Mouse (Mus musculus) liver, embryonic 14.5 days (tissue): ENCODE results near the gene Hist1h3f. TPM values are rescaled to one million over a fixed set of nuclear protein-coding genes. Genes with fewer than 3 reads are reported as not detected.
"Not testable (repeated sequence)": the region's sequence is repeated elsewhere in the genome, so short reads cannot be mapped to it uniquely, and the experiment has no call there.

ENCODE experiments used
- ATAC-seq: fragments of 200-750 bp; cut with Nextera tagmentation; 2 replicates; pipeline ENCODE4 v1.8.0; 2017; ENCODE audit warnings: moderate number of reproducible peaks, mild to moderate bottlenecking, moderate library complexity; ENCODE audit not compliant: insufficient read depth
- DNase-seq, 3 experiments: peaks; one replicate each; pipeline ENCODE4 v3.0.0-alpha.2; 2012 to 2013; ENCODE audit warnings: low read depth in 3 of 3, low spot score in 3 of 3
- H3K27ac ChIP-seq: fragments of 300-500 bp; sonication (generic); 2 replicates; pipeline ENCODE4 v1.5.1; 2014; ENCODE audit warnings: moderate library complexity, mild to moderate bottlenecking, control low read depth, inconsistent platforms
- H3K27me3 ChIP-seq: fragments of 300-500 bp; sonication (generic); 2 replicates; pipeline ENCODE4 v1.6.1; 2014; ENCODE audit warnings: mild to moderate bottlenecking, low read length, moderate library complexity; ENCODE audit not compliant: control insufficient read depth, insufficient read depth
- H3K36me3 ChIP-seq: fragments of 300-500 bp; sonication (generic); replicated peaks from 2 replicates; pipeline ENCODE4 v1.6.1; 2014; ENCODE audit warnings: low read depth; ENCODE audit not compliant: control insufficient read depth, insufficient read depth
- H3K4me1 ChIP-seq, 2 experiments: fragments of 200-500 bp in 1 of 2; fragments of 300-500 bp in 1 of 2; sonication (generic) in 1 of 2; replicated peaks; 2 replicates each; pipeline ENCODE4 v1.6.1; 2012 to 2014; ENCODE audit warnings: antibody characterized with exemption in 1 of 2, inconsistent platforms in 1 of 2, low read length in 1 of 2; ENCODE audit not compliant: control insufficient read depth in 2 of 2, insufficient read depth in 2 of 2
- H3K4me2 ChIP-seq: fragments of 300-500 bp; sonication (generic); 2 replicates; pipeline ENCODE4 v1.6.1; 2014; ENCODE audit warnings: low read depth, mild to moderate bottlenecking, control low read depth, moderate library complexity
- H3K4me3 ChIP-seq, 2 experiments: fragments of 200-500 bp in 1 of 2; fragments of 300-500 bp in 1 of 2; sonication (generic) in 1 of 2; 2 replicates each; pipeline ENCODE4 v1.5.1; 2012 to 2014; ENCODE audit warnings: low read depth in 2 of 2, low read length in 2 of 2, mild to moderate bottlenecking in 2 of 2, control low read depth in 1 of 2, inconsistent platforms in 1 of 2, moderate library complexity in 1 of 2; ENCODE audit not compliant: insufficient read depth in 1 of 2
- H3K9ac ChIP-seq: fragments of 300-500 bp; sonication (generic); replicated peaks from 2 replicates; pipeline ENCODE4 v1.6.1; 2014; ENCODE audit warnings: mild to moderate bottlenecking, control low read depth, moderate library complexity
- H3K9me3 ChIP-seq: fragments of 300-500 bp; sonication (generic); 2 replicates; pipeline ENCODE4 v1.6.1; 2016; ENCODE audit warnings: low read length, mixed read lengths; ENCODE audit not compliant: control insufficient read depth
- CTCF ChIP-seq: IDR thresholded peaks from 2 replicates; pipeline ENCODE4 v1.5.1; 2016; ENCODE audit warnings: antibody characterized with exemption, low read depth, control low read depth
- EP300 ChIP-seq: IDR thresholded peaks from 2 replicates; pipeline ENCODE4 v1.6.1; 2016; ENCODE audit warnings: antibody characterized with exemption, low read depth
- WGBS: fragments of 180-500 bp; shearing (Covaris S2); extraction: QIAGEN DNeasy Blood & Tissue Kit; methylation state at CpG from one replicate; pipeline ENCODE4 v1.1.7; 2014; ENCODE audit not compliant: insufficient replicate concordance; 5-methylcytosine and 5-hydroxymethylcytosine counted together
- polyA plus RNA-seq, 2 experiments: library from polyadenylated mRNA; depleted of rRNA in 1 of 2; stranded (reverse) in 1 of 2; unstranded in 1 of 2; fragments of >200 nt; fragmentation: Nextera tagmentation in 1 of 2; extraction: Ambion mirVana in 1 of 2; gene quantifications; 2 replicates each; pipeline versions ENCODE4 v1.2.1 to v1.2.3; 2012 to 2014

The Hist1h3f gene
- polyA plus RNA-seq, 2 experiments, result 1.1 to 5.1 TPM

DNA sequence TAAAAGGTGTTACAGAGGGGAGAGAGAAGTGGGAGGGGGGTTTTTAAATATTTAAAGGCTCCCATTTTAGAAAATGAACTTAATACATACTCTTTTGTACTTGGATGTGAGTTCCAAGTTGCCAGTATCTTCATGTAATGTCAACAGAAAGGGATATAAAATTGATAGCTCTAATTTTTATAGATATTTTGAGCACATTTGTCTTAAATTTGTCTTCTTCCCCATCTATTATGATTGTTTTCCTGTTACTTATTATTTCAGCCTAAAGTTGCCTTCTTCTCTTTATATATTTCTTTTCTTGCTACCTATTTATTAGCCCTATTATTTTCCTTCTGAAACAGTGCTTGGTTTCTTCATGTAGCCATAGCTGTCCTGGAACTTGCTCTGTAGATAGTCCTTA lies 9.1 kb downstream of the Hist1h3f start, which contains the start of gene Hist1h1d:
Gene Hist1h1d (plus strand): TSS at position 301 of the 400 bp plus-strand sequence.
- H3K27me3 ChIP-seq, result no peaks in the 10 kb centered on the region
- no peak for DNase-seq
- peak within 1 kb of the TSS; percentile 92 for H3K9ac ChIP-seq
- no peaks in the 10 kb centered on the region for H3K36me3 ChIP-seq
- ATAC-seq, result no peak
- H3K4me2 ChIP-seq, result peak within 1 kb of the TSS; percentile 79
- H3K4me1 ChIP-seq, result peaks cover 20 to 31% of the 10 kb centered on the region in 2 experiments
- TF ChIP-seq CTCF (no peak), EP300 (no peak)
- H3K4me3 ChIP-seq, result no peak within 1 kb of the TSS
- H3K9me3 ChIP-seq, result no peaks in the 10 kb centered on the region
- H3K27ac ChIP-seq, result peak within 1 kb of the TSS; percentile 98

DNA sequence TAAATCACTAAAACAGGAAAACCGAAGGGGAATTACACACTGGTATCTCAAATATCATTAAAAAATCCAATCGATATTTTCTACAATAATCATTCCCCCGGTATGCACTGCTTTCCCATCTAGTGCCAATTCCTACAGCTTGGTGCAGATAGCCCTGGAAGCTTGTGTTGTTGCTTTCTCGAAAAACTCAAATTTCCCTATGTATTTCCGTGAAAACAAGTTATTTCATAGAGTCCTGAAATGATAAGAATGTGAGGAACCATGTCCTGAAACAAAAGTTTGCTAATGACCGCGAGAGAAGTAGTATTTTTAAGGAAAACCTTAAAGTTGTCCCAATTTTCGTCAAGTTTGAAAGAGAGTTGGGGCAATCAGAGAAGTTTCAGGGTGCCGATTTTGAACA lies 10.5 kb downstream of the Hist1h3f start:
- TF ChIP-seq CTCF, result no peak
- no peak for TF ChIP-seq EP300
- H3K9ac ChIP-seq, result peak overlapping the region; percentile 92
- WGBS, result 13% methylated on average over 9 of the region's 9 CpGs
- H3K9me3 ChIP-seq, result no peaks in the 10 kb centered on the region
- H3K4me1 ChIP-seq, result peaks cover 19 to 28% of the 10 kb centered on the region in 2 experiments
- no peak for DNase-seq
- H3K36me3 ChIP-seq, result no peaks in the 10 kb centered on the region
- H3K4me2 ChIP-seq, result peak overlapping the region; percentile 79
- peak overlapping the region in 1 of 2 experiments; percentile 63; a peak in 2 of 4 replicates for H3K4me3 ChIP-seq
- peak overlapping the region; percentile 95 for H3K27ac ChIP-seq
- H3K27me3 ChIP-seq, result no peaks in the 10 kb centered on the region
- no peak for ATAC-seq

DNA sequence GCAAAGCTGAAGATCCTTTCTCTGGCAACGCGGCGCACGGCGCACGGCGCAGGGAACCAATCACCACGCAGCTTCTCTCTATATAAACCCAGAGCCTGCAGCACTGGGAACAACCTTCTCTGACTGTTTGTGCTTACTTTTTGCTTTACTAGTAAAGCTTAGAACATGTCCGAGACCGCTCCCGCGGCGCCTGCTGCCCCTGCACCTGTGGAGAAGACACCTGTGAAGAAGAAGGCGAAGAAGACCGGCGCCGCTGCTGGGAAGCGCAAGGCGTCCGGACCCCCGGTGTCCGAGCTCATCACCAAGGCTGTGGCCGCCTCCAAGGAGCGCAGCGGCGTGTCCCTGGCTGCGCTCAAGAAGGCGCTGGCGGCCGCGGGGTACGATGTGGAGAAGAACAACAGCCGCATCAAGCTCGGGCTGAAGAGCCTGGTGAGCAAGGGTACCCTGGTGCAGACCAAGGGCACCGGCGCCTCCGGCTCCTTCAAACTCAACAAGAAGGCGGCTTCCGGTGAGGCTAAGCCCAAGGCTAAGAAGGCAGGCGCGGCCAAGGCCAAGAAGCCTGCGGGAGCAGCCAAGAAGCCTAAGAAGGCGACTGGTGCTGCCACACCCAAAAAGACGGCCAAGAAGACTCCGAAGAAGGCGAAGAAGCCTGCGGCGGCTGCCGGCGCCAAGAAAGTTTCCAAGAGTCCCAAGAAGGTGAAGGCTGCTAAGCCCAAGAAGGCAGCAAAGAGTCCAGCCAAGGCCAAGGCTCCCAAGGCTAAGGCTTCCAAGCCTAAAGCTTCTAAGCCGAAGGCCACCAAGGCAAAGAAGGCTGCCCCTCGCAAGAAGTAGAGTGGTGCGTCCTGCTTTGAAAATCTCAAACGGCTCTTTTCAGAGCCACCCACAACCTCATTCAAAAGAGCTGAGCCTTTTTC lies 11.3 kb downstream of the Hist1h3f start:
- peak overlapping the region; percentile 95 for H3K27ac ChIP-seq
- H3K9ac ChIP-seq, result peak overlapping the region; percentile 92
- H3K36me3 ChIP-seq, result no peaks in the 10 kb centered on the region
- DNase-seq (peak; percentile 86 to 91 (median 87)), ATAC-seq (peak; percentile 72)
- H3K4me3 ChIP-seq, result peak overlapping the region; percentile 63 to 83
- peaks cover 16 to 28% of the 10 kb centered on the region in 2 experiments for H3K4me1 ChIP-seq
- H3K9me3 ChIP-seq, result no peaks in the 10 kb centered on the region
- TF ChIP-seq CTCF (no peak), EP300 (peak; percentile 79)
- under 1% methylated on average over 54 of the region's 54 CpGs for WGBS
- no peaks in the 10 kb centered on the region for H3K27me3 ChIP-seq
- peak overlapping the region; percentile 79 for H3K4me2 ChIP-seq

DNA sequence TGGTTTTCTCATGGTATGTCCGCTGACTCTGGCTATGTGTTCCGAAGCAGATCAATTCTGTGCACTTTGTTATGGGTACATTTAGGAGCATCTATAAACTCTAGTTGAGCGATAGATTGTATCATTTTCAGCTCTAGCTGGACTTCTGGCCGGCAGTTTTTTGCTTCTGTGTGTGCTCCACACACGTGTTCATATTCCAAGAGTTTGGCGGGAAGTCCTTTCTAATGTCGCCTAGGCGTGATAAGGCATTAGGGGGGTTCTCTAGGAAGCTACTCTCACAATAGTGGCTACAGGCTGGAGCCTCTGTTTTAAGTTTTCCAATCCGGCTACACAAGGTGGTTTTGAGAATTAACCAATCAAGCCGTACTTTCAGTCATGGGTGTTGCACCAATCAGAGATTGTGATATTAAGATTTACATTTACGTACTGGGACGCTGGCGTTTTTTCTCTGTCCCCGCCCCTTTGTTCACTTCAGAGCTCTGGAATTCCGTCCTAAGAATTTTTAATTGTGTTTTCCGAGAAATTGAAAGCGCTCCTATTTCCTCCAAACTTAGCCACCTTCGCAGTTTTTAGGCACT lies 12.1 kb downstream of the Hist1h3f start:
- Histone ChIP-seq H3K4me2 (peak overlapping the region; percentile 79), H3K9ac (peak overlapping the region; percentile 92), H3K27ac (peak overlapping the region; percentile 95), H3K36me3 (no peaks in the 10 kb centered on the region), H3K4me3 (peak overlapping the region; percentile 63 to 83), H3K9me3 (no peaks in the 10 kb centered on the region), H3K4me1 (peaks cover 21 to 27% of the 10 kb centered on the region in 2 experiments), H3K27me3 (no peaks in the 10 kb centered on the region)
- no peak; the same call in 1 of the 2 replicates for TF ChIP-seq EP300
- no peak for TF ChIP-seq CTCF
- DNase-seq, result peak; percentile 86 to 94 (median 88)
- peak; percentile 51 for ATAC-seq
- under 1% methylated on average over 18 of the region's 18 CpGs for WGBS

DNA sequence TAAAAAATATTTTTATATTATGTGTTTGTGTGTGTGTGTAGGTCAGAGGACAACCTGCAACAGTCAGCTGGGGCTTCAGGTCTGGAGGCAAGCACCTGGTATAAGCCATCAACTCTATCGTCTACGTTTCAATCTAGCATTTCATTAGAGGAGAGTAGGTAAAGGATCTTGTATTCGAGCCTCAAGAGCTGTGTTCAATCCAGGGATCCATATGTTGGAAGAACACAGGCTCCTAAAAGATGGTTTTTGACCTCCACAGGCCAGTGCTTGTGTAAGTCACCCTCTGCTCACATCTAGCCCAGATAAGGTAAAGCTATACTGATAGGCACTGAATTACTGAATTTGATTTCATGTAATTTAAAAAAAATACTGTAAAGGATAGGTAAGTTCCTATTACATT lies 13.1 kb downstream of the Hist1h3f start:
- Histone ChIP-seq H3K27me3 (no peaks in the 10 kb centered on the region), H3K9ac (peak overlapping the region; percentile 92), H3K4me1 (peaks cover 20 to 24% of the 10 kb centered on the region in 2 experiments), H3K27ac (peak overlapping the region; percentile 95), H3K4me2 (peak overlapping the region; percentile 79), H3K4me3 (peak overlapping the region; percentile 54 to 63), H3K9me3 (no peaks in the 10 kb centered on the region), H3K36me3 (no peaks in the 10 kb centered on the region)
- TF ChIP-seq CTCF, result no peak
- TF ChIP-seq EP300, result no peak
- DNase-seq, result no peak
- WGBS, result 63% methylated on average over 3 of the region's 3 CpGs
- no peak for ATAC-seq

DNA sequence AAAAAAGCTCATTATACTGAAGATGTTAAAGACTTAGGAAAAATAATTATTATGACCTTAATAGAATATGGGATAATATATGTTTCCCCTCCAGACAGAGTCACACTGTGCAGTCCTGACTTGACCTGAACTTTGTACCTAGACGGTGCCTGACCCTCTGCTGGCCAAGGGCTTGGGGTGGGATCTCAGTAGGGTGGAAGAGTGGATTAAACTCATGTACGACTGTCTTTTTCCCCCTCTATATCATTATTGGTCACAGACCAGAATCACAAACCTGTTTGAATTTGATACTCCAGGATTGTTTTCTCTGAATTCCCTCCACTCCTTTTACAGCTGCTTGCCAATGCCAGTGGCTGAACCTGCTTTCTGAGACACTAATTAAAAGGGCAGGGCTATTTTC lies 16.8 kb downstream of the Hist1h3f start:
- H3K9me3 ChIP-seq, H3K36me3 ChIP-seq, DNase-seq, ATAC-seq, H3K27me3 ChIP-seq: not testable (repeated sequence)
- Histone ChIP-seq H3K27ac (peak overlapping the region; percentile 89), H3K4me2 (peak overlapping the region; percentile 66), H3K9ac (peak overlapping the region; percentile 62), H3K4me3 (peak overlapping the region; percentile 32 to 38; a peak in 3 of 4 replicates), H3K4me1 (peaks cover 24 to 27% of the 10 kb centered on the region in 2 experiments)
- WGBS, result 26% methylated on average over 2 of the region's 2 CpGs

DNA sequence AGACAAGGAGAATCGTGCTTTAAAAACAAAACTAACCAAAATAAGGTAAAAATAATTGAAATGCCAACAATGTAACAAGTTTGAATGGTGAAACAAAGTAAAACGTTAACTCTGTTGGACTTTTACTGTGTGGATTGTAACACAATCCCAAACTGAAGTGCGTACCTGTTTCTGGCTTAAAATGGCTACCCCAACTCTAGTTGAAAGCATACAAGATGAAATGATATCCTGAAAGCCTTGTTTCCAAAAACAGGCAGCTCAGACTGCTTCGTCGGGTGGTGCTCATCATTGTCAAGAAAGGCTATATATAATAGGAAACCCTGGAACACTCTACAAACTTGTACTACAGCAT lies 17.7 kb downstream of the Hist1h3f start:
- 0% methylated on average over 2 of the region's 5 CpGs for WGBS
- H3K27me3 ChIP-seq, DNase-seq, H3K9me3 ChIP-seq, H3K36me3 ChIP-seq, ATAC-seq: not testable (repeated sequence)
- Histone ChIP-seq H3K9ac (peak overlapping the region; percentile 81), H3K4me3 (peak overlapping the region; percentile 38 to 54), H3K27ac (peak overlapping the region; percentile 92), H3K4me1 (peaks cover 24 to 28% of the 10 kb centered on the region in 2 experiments), H3K4me2 (peak overlapping the region; percentile 69)
